Mouse (Mus musculus) intestine, embryonic 16.5 days (tissue): ENCODE measurements around the gene Hoxb5. TPM values are rescaled to one million over a fixed set of nuclear protein-coding genes. Genes with fewer than 3 reads are reported as not detected.

Experiments
- ATAC-seq: fragments of 200-750 bp; cut with Nextera tagmentation; 2 replicates; pipeline ENCODE4 v1.8.0; 2017; ENCODE audit warnings: moderate TSS enrichment, moderate library complexity
- H3K27ac ChIP-seq: fragments of 300-500 bp; sonication (generic); 2 replicates; pipeline ENCODE4 v1.5.1; 2014; ENCODE audit warnings: mild to moderate bottlenecking, low read length
- H3K27me3 ChIP-seq: fragments of 300-500 bp; sonication (generic); replicated peaks from 2 replicates; pipeline ENCODE4 v1.6.1; 2014; ENCODE audit warnings: low read length, control low read depth, mixed read lengths; ENCODE audit not compliant: control insufficient read depth, insufficient read depth
- H3K36me3 ChIP-seq: fragments of 300-500 bp; sonication (generic); 2 replicates; pipeline ENCODE4 v1.6.1; 2014; ENCODE audit warnings: low read length, control low read depth; ENCODE audit not compliant: control insufficient read depth, insufficient read depth
- H3K4me1 ChIP-seq: fragments of 300-500 bp; sonication (generic); 2 replicates; pipeline ENCODE4 v1.6.1; 2014; ENCODE audit warnings: low read length, control low read depth, mixed read lengths; ENCODE audit not compliant: control insufficient read depth, insufficient read depth
- H3K4me2 ChIP-seq: fragments of 300-500 bp; sonication (generic); 2 replicates; pipeline ENCODE4 v1.6.1; 2014; ENCODE audit warnings: low read depth, low read length, control low read depth
- H3K4me3 ChIP-seq: fragments of 300-500 bp; sonication (generic); 2 replicates; pipeline ENCODE4 v1.5.1; 2014; ENCODE audit warnings: mild to moderate bottlenecking, low read length
- H3K9ac ChIP-seq: fragments of 300-500 bp; sonication (generic); 2 replicates; pipeline ENCODE4 v1.6.1; 2014; ENCODE audit warnings: low read depth, low read length
- H3K9me3 ChIP-seq: fragments of 300-500 bp; sonication (generic); 2 replicates; pipeline ENCODE4 v1.6.1; 2016; ENCODE audit warnings: low read length, control low read depth; ENCODE audit not compliant: control insufficient read depth
- WGBS: fragments of 180-500 bp; shearing (Covaris S2); extraction: QIAGEN DNeasy Blood & Tissue Kit; methylation state at CpG from one replicate; pipeline ENCODE4 v1.1.7; 2014; 5-methylcytosine and 5-hydroxymethylcytosine counted together
- polyA plus RNA-seq: library from polyadenylated mRNA; unstranded; fragments of >200 nt; fragmentation: Nextera tagmentation; extraction: Ambion mirVana; gene quantifications from 2 replicates; pipeline ENCODE4 v1.2.1, GENCODE M21; 2015

The Hoxb5 gene
- polyA plus RNA-seq, 1 experiment from 2014 or later: 28.7 TPM

DNA sequence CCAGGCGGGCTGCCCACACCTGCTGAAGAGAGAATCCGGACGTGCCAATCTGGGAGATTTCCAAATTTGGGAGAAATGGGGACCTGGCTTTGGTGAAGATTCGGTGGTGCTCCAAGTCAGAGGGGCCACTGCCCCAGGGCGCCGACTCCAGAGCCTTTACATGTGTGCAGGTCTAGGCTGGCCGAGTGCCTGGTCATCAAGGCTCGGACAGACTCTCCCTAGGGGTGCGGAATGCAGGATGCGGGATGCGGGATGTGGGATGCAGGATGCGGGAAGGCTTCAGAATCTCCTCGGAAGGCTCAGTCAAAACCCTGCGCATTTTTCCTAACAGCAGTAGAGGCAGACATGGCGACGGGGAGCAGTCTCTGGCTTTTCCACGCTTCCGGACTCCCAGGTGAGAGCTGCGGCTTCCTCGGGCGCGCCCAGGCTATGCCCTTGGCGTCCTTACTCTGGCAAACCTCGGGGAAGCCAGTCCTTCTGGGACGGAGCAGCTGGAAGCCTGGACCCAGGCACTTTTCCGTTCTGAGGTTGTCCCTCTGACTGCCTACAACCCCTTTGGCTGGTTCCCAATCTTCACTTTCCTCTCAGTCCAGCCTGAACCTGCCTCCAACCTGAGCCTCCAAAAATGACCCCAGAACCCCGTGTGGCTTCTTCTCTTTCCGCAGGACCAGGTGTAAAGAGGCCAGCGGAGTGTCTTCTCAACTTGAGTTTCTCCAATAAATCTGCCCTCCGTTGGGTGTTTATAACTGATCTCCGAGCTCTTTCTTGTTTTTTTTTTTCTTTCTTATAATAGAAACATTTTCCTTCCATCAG, 23.5 kb upstream of the Hoxb5 start:
- WGBS: 11% methylated on average over 31 of the region's 31 CpGs
- Histone ChIP-seq H3K9ac (0 out of 2 replicates have a peak overlapping the region, but pooled peaks have one; percentile 33), H3K4me2 (peak overlapping the region; percentile 37; the same call in 1 of the 2 replicates)

DNA sequence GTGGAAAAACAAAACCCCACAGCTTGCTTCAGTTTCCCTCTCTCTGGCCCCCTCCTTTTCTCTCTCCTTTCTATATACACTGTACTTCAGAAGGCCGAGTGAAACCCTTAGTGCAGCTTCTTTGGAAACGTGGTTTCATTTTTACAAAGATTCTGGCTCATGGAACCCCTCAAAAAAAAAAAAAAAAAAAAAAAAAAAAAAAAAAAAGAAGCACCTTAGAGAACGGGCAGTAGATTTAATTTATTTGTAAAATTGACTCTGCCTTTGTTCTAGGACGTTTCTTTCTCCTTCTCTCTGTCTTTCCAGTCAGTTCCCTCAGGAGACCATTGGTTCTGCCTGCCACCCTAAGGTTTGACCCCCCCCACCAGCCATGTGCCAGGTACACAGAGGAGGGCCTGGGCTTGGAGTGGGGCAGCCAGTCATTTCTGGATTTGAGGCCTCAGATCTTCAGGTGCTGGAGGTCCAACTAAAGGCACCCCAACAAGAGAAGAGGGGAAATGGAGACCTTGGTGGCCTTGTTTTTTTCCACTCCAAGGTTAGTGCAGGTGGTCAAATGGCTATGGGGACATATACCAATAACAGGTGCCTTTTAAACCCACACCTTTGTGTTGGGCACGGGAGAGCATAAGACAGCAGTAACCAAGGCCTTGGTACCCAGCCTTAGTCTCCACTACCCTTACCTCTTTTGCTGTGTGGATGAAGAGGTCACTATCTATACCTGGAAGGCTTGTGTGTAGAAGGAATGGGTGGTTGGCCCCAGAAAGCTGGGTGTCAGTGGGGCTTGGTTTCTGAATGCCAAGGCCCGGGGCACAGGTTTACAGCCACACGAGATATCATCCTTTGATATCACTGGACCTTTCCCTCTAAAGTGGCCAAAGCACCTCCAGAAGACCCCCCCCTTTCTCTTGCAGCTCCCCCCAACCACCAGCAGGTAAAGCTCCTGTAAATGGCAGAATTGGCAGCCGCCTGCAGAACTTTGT, 22.4 kb upstream of the Hoxb5 start:
- Histone ChIP-seq H3K4me3 (peak overlapping the region; percentile 18; the same call in 1 of the 2 replicates), H3K4me1 (peaks cover 9% of the 10 kb centered on the region; the same call in 1 of the 2 replicates), H3K4me2 (peak overlapping the region; percentile 37; the same call in 1 of the 2 replicates), H3K27me3 (peaks cover 58% of the 10 kb centered on the region), H3K9me3 (no peaks in the 10 kb centered on the region), H3K9ac (no peak overlapping the region), H3K36me3 (no peaks in the 10 kb centered on the region), H3K27ac (no peak overlapping the region; the same call in 1 of the 2 replicates)
- no peak for ATAC-seq
- WGBS: 36% methylated on average over 8 of the region's 8 CpGs

More for the DNA sequence above, 23.5 kb upstream of the Hoxb5 start:
- peaks cover 8% of the 10 kb centered on the region; the same call in 1 of the 2 replicates for H3K4me1 ChIP-seq
- no peak for ATAC-seq
- peak overlapping the region; percentile 7; the same call in 1 of the 2 replicates for H3K4me3 ChIP-seq
- H3K36me3 ChIP-seq: no peaks in the 10 kb centered on the region
- H3K27me3 ChIP-seq: peaks cover 69% of the 10 kb centered on the region
- no peaks in the 10 kb centered on the region for H3K9me3 ChIP-seq
- H3K27ac ChIP-seq: no peak overlapping the region

DNA sequence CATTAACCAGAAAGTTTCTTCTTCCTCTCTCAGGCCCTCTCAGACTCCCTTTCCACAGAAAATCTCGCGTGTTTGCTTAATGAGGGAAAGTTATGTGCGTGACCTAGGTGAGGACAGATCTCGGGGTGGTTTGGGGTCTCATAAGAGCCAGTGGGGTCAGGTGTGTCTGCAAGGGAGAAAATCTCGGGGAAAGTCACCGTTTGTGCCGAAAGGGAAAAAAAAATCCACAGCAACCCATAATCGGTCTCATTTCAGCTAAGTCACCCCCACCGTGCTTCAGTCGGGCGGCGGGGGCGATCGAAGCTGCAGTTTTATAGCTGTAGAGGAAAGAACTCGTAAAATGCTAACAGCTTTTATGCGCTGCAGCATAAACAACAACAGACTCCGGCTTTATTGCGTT, 21.7 kb upstream of the Hoxb5 start:
- Histone ChIP-seq H3K27me3 (peaks cover 56% of the 10 kb centered on the region), H3K9ac (no peak overlapping the region), H3K36me3 (no peaks in the 10 kb centered on the region), H3K4me3 (peak overlapping the region; percentile 18; the same call in 1 of the 2 replicates), H3K9me3 (no peaks in the 10 kb centered on the region), H3K27ac (peak overlapping the region; percentile 9; the same call in 1 of the 2 replicates), H3K4me2 (peak overlapping the region; percentile 22; the same call in 1 of the 2 replicates), H3K4me1 (peaks cover 15% of the 10 kb centered on the region; the same call in 1 of the 2 replicates)
- no peak for ATAC-seq
- WGBS: 18% methylated on average over 18 of the region's 18 CpGs

DNA sequence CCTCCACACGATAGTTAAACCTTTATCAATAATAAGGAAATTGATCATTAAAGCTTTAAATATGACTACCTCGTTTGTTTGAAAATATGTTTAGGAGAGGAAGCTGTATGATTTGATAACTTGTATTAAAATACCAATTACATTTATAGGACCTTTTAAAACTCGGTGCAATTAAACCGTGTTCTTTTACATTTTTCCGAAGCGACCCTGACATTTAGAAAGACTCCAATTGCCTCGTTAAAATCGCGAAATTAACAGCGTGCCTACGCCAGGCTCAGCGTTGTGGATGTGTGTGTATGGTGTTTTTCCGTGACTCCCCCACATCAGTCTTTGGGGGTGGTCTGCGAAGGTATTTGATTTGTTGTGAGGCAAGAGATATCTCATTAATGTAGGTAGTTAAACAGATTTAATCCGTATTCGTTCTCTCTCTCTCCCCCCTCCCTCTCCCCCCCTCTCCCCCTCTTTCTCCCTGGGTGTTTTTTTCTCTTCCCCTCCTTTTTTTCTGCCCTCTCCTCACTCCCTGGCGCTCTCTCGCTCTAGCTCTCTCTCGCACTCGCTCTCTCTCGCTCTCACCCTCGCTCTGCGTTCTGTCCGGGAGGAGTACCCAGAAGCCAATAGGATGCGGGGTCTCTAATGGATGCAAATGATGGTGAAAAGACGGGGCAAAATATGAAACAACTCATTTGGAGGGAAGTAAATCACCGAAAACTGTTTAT, 21.1 kb upstream of the Hoxb5 start, which contains the start of gene Hoxb8:
Gene Hoxb8, plus strand, starts transcription at position 51 of the 716 bp plus-strand sequence.
- H3K9me3 ChIP-seq: no peaks in the 10 kb centered on the region

DNA sequence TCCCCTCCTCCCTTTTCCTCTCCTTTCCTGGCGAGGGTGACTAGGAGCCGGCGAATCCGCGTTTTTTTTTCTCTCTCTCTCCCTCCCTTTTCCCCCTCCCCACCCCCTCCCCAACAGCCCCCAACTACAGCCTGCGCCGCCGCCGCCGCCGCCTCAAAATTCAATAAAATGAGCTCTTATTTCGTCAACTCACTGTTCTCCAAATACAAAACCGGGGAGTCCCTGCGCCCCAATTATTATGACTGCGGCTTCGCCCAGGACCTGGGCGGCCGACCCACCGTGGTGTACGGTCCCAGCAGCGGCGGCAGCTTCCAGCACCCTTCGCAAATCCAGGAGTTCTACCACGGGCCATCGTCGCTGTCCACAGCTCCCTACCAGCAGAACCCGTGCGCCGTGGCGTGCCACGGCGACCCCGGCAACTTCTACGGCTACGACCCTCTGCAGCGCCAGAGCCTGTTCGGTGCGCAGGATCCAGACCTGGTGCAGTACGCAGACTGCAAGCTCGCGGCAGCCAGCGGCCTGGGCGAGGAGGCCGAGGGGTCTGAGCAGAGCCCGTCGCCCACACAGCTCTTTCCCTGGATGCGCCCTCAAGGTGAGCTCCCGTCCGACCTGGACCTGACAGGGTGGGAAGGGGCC, 20.2 kb upstream of the Hoxb5 start:
- peak overlapping the region; percentile 83 for H3K9ac ChIP-seq
- WGBS: under 1% methylated on average over 49 of the region's 49 CpGs
- H3K4me2 ChIP-seq: peak overlapping the region; percentile 77
- H3K4me3 ChIP-seq: peak overlapping the region; percentile 61
- H3K36me3 ChIP-seq: no peaks in the 10 kb centered on the region
- peaks cover 20% of the 10 kb centered on the region for H3K4me1 ChIP-seq
- no peaks in the 10 kb centered on the region for H3K9me3 ChIP-seq
- peaks cover 48% of the 10 kb centered on the region for H3K27me3 ChIP-seq
- ATAC-seq: no peak
- peak overlapping the region; percentile 69 for H3K27ac ChIP-seq

More for the DNA sequence above, 21.1 kb upstream of the Hoxb5 start, which contains the start of gene Hoxb8:
- no peak for ATAC-seq
- Histone ChIP-seq H3K4me2 (peak within 1 kb of the TSS; percentile 77), H3K4me3 (peak within 1 kb of the TSS; percentile 61), H3K4me1 (peaks cover 15% of the 10 kb centered on the region; the same call in 1 of the 2 replicates), H3K9ac (peak within 1 kb of the TSS; percentile 83), H3K27me3 (peaks cover 50% of the 10 kb centered on the region), H3K27ac (peak within 1 kb of the TSS; percentile 69), H3K36me3 (no peaks in the 10 kb centered on the region)
- 2% methylated on average over 27 of the region's 27 CpGs for WGBS

DNA sequence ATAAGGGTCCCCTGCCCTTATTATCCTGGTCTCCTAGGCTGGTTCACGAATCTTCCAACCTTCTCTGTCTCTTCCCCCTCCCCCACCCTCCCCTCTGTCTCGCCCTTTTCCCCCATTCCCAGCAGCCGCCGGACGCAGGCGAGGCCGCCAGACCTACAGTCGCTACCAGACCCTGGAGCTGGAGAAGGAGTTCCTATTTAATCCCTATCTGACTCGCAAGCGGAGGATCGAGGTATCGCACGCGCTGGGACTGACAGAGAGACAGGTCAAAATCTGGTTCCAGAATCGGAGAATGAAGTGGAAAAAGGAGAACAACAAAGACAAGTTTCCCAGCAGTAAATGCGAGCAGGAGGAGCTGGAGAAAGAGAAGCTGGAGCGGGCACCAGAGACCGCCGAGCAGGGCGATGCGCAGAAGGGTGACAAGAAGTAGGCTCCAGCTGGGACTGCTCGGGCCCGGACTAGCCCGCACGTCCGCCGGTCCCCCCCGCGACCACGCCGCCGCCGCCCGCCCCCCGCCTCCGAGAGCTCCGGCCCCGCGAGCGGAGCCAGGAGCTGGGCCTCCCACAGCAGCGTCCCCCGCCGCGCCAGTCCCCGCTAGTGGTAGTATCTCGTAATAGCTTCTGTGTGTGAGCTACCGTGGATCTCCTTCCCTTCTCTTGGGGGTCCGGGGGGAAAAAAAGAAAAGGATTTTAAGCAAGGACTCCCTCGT, 18.9 kb upstream of the Hoxb5 start:
- Histone ChIP-seq H3K4me2 (peak overlapping the region; percentile 77), H3K36me3 (no peaks in the 10 kb centered on the region), H3K27me3 (peaks cover 50% of the 10 kb centered on the region), H3K4me3 (peak overlapping the region; percentile 61), H3K27ac (peak overlapping the region; percentile 86), H3K9me3 (no peaks in the 10 kb centered on the region), H3K4me1 (peaks cover 17% of the 10 kb centered on the region; the same call in 1 of the 2 replicates), H3K9ac (peak overlapping the region; percentile 83)
- under 1% methylated on average over 49 of the region's 49 CpGs for WGBS
- ATAC-seq: peak; percentile 32

DNA sequence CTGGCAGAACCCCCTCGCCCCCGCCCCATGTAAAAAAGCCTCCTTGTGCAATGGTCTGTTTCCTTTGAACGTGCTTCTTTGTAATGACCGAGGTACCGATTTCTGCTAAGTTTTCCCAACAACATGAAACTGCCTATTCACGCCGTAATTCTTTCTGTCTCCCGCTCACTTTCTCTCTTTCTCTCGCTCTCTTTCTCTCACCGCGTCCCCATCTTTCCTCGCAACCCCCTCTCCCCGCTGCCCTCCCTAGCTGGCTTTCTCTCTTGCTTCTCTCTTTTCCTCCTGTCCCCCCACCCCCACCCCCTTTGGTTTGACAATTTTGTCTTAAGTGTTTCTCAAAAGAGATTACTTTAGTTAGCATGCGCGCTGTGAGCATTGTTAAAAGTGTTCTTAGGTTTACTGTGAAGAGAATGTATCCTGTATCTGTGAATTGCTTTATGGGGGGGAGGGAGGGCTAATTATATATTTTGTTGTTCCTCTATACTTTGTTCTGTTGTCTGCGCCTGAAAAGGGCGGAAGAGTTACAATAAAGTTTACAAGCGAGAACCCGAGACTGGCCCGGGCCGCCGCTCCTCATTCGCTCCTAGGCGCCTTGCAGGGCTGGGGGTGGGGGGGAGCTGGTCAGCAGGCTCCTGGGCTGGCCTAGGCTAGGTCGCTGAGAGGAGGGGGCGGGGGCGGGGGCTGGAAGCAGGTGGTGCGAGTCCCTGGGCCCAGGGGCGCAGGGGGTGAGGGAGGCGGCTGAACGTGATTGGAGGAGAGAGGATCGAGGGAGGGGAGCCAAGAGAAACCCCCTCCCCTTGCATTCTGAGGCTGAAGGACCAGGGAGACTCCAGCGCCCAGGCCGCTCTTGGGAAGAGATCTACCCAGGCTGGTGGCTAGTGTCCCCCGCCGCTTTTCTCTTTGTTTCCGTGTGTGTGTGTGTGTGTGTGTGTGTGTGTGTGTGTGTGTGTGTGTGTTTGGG, 18.1 kb upstream of the Hoxb5 start:
- peak overlapping the region; percentile 86 for H3K27ac ChIP-seq
- WGBS: 2% methylated on average over 34 of the region's 37 CpGs
- no peaks in the 10 kb centered on the region for H3K9me3 ChIP-seq
- H3K4me2 ChIP-seq: peak overlapping the region; percentile 77
- H3K9ac ChIP-seq: peak overlapping the region; percentile 83
- peaks cover 15% of the 10 kb centered on the region; the same call in 1 of the 2 replicates for H3K4me1 ChIP-seq
- peak; percentile 74 for ATAC-seq
- H3K4me3 ChIP-seq: peak overlapping the region; percentile 61
- peaks cover 45% of the 10 kb centered on the region for H3K27me3 ChIP-seq
- H3K36me3 ChIP-seq: no peaks in the 10 kb centered on the region
